Mouse (Mus musculus) embryonic fibroblast, embryonic 13.5 days (primary cell): ENCODE measurements around the gene Gm21858. TPM values are rescaled to one million over a fixed set of nuclear protein-coding genes. Genes with fewer than 3 reads are reported as not detected.
"Not testable (repeated sequence)": the region's sequence is repeated elsewhere in the genome, so short reads cannot be mapped to it uniquely, and the experiment has no call there.

ENCODE experiments used
- H3K27ac ChIP-seq: 2 replicates; pipeline ENCODE4 v1.5.1; 2012; ENCODE audit warnings: low read length, control low read depth, inconsistent platforms; ENCODE audit not compliant: insufficient read depth
- H3K4me1 ChIP-seq: 2 replicates; pipeline ENCODE4 v1.6.1; 2011; ENCODE audit warnings: low read length; ENCODE audit not compliant: control insufficient read depth, insufficient read depth
- H3K4me3 ChIP-seq: 2 replicates; pipeline ENCODE4 v1.5.1; 2011; ENCODE audit warnings: mild to moderate bottlenecking, control low read depth, low read length; ENCODE audit not compliant: insufficient read depth
- polyA plus RNA-seq: library from polyadenylated mRNA; stranded (reverse); fragments of >200 nt; gene quantifications from 2 replicates; pipeline ENCODE4 v1.2.4, GENCODE M21; 2011; ENCODE audit warnings: low read depth; ENCODE audit not compliant: missing spikeins, insufficient read length

Gm21858 gene
- not detected in 2 replicates for polyA plus RNA-seq

GRCm38 (mm10) chrY:55731456-55731855, at the start of gene Gm21858:
TSS of gene Gm21858 (plus strand) at chrY:55731756.
- not testable (repeated sequence) for H3K4me1 ChIP-seq, H3K27ac ChIP-seq, H3K4me3 ChIP-seq
